Comparison of ENCODE assay signal across 30 mouse cellular contexts in the genomic region with DNA sequence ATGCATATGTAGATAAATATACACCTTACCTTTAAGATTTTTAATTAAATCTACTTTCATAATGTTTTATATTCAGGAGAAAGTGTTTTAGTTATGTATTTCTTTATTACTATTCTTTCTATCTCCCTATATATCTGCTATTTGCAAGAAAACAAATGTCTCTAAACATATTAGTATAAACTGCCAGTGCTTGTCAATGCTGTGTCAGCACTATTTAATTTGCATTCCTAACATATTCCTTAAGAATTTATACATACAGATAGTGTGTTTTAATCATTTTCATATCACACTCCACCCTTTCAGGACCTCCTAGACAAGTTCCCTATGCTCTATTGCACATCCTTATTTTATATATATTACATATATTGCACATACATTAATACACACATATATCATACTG. TPM values are rescaled to one million over a fixed set of nuclear protein-coding genes. Genes with fewer than 3 reads are reported as not detected.
DNase-seq lines count a peak whose midpoint lies in the region; ATAC-seq and TF ChIP-seq lines count a peak whose summit lies in the region.
"Had no signal": no experiment of that assay in that cellular context is flagged by ENCODE, and none has a peak within 500 bp of the region (broad histone marks: within the 10 kb centered on the region; RNA-seq: fewer than 3 reads in every experiment).

No protein-coding gene starts in this region.

- H3K36me3 ChIP-seq in CH12.LX (replicated peaks in 1 of 2; ENCODE audit: control insufficient read depth in 1 of 2, insufficient read depth in 1 of 2, low read length in 1 of 2) (no peaks in the 10 kb centered on the region), MEL (ENCODE audit: control insufficient read depth in 1 of 2, insufficient read depth in 2 of 2, low read length in 2 of 2) (peaks cover 0 to 2% of the 10 kb centered on the region in 2 experiments; a peak in 1 of 4 replicates)
- no peaks in the 10 kb centered on the region for H3K36me3 ChIP-seq in liver, embryonic 13.5 days
- no peaks in the 10 kb centered on the region for H3K36me3 ChIP-seq in liver, postnatal 0 days (replicated peaks; ENCODE audit: insufficient read depth, low read length)
- no peaks in the 10 kb centered on the region for H3K36me3 ChIP-seq in limb, embryonic 10.5 days
- H3K36me3 ChIP-seq: embryonic facial prominence, embryonic 12.5 days; embryonic facial prominence, embryonic 15.5 days; heart, embryonic 12.5 days; heart, embryonic 15.5 days; hindbrain, embryonic 10.5 days; hindbrain, embryonic 13.5 days had no signal

- H3K4me1 ChIP-seq in CH12.LX (ENCODE audit: control insufficient read depth in 1 of 2, insufficient read depth in 2 of 2), result peaks cover 3 to 6% of the 10 kb centered on the region in 2 experiments; a peak in 3 of 4 replicates
- H3K4me1 ChIP-seq in MEL (ENCODE audit: control insufficient read depth in 1 of 2, insufficient read depth in 2 of 2, low read length in 2 of 2), result peaks cover 0 to 3% of the 10 kb centered on the region in 2 experiments; a peak in 1 of 4 replicates
- H3K4me1 ChIP-seq in liver, embryonic 13.5 days (replicated peaks), result 0 out of 2 replicates have a peak, but pooled peaks cover 7% of the 10 kb centered on the region
- H3K4me1 ChIP-seq in liver, postnatal 0 days (ENCODE audit: insufficient read depth), result peaks cover 11% of the 10 kb centered on the region
- no peaks in the 10 kb centered on the region for H3K4me1 ChIP-seq in limb, embryonic 10.5 days
- H3K4me1 ChIP-seq: embryonic facial prominence, embryonic 12.5 days; embryonic facial prominence, embryonic 15.5 days; hindbrain, embryonic 10.5 days; hindbrain, embryonic 13.5 days had no signal

- H3K79me2 ChIP-seq in CH12.LX (replicated peaks; ENCODE audit: control insufficient read depth, extremely low read depth, insufficient read depth, poor library complexity, severe bottlenecking), result no peaks in the 10 kb centered on the region
- no peaks in the 10 kb centered on the region for H3K79me2 ChIP-seq in MEL (ENCODE audit: control insufficient read depth, insufficient read depth, low read length, poor library complexity)

- TF ChIP-seq RAD21 in CH12.LX (IDR thresholded peaks at IDR 0.05; ENCODE audit: low read depth, low read length), result no peak
- no peak for TF ChIP-seq RAD21 in MEL (IDR thresholded peaks at IDR 0.05; ENCODE audit: low read depth, low read length)

- H3K27me3 ChIP-seq in CH12.LX (replicated peaks), result no peaks in the 10 kb centered on the region
- H3K27me3 ChIP-seq in MEL (ENCODE audit: control insufficient read depth in 1 of 2, insufficient read depth in 2 of 2, low read length in 2 of 2), result no peaks in the 10 kb centered on the region
- no peaks in the 10 kb centered on the region for H3K27me3 ChIP-seq in liver, embryonic 13.5 days
- no peaks in the 10 kb centered on the region for H3K27me3 ChIP-seq in liver, postnatal 0 days (ENCODE audit: insufficient read depth, low read length)
- no peaks in the 10 kb centered on the region for H3K27me3 ChIP-seq in limb, embryonic 10.5 days (ENCODE audit: low read depth, poor library complexity, severe bottlenecking)
- H3K27me3 ChIP-seq: embryonic facial prominence, embryonic 12.5 days; embryonic facial prominence, embryonic 15.5 days; heart, embryonic 12.5 days; heart, embryonic 15.5 days; hindbrain, embryonic 13.5 days had no signal

- H3K9ac ChIP-seq in CH12.LX (ENCODE audit: insufficient read depth, low read depth) (no peak overlapping the region), MEL (ENCODE audit: control insufficient read depth, low read depth, low read length, poor library complexity, severe bottlenecking) (no peak overlapping the region)
- no peak overlapping the region for H3K9ac ChIP-seq in liver, embryonic 13.5 days
- 0 out of 2 replicates have a peak overlapping the region, but pooled peaks have one; percentile 6 for H3K9ac ChIP-seq in liver, postnatal 0 days (replicated peaks)
- H3K9ac ChIP-seq: embryonic facial prominence, embryonic 12.5 days; embryonic facial prominence, embryonic 15.5 days; forebrain, postnatal 0 days; heart, embryonic 12.5 days; heart, embryonic 15.5 days; hindbrain, embryonic 13.5 days had no signal

- TF ChIP-seq POLR2A in CH12.LX (IDR thresholded peaks at IDR 0.05; ENCODE audit: low read depth, low read length) (no peak), MEL (IDR thresholded peaks at IDR 0.05; ENCODE audit: control insufficient read depth in 1 of 2, insufficient read depth in 1 of 2, low read depth in 1 of 2, low read length in 2 of 2, poor library complexity in 1 of 2) (no peak)

- ATAC-seq in liver, embryonic 13.5 days (ENCODE audit: low read depth), result no peak
- ATAC-seq in liver, postnatal 0 days, result no peak
- ATAC-seq: forebrain, embryonic 14.5 days; forebrain, postnatal 0 days; hindbrain, postnatal 0 days; Patski had no signal

- TF ChIP-seq EP300 in CH12.LX (IDR thresholded peaks at IDR 0.05; ENCODE audit: low read length), result no peak
- no peak for TF ChIP-seq EP300 in MEL (IDR thresholded peaks at IDR 0.05; ENCODE audit: low read depth in 1 of 2, low read length in 2 of 2)
- TF ChIP-seq EP300 in liver, postnatal 0 days (IDR thresholded peaks at IDR 0.05; ENCODE audit: low read depth), result no peak

- in situ Hi-C loops in CH12.LX (cut with MboI; ENCODE audit: low pct_ligation_motif_present, low pct_unique_long_range_greater_than_20kb, low sequenced_read_pairs), result loop anchor here (10.0 to 25.0 kb wide), 2 partner anchors 138 to 315 kb away; partner anchors contain the start of genes Rabepk and Traf1

- H3K4me3 ChIP-seq in CH12.LX (replicated peaks in 1 of 3; ENCODE audit: low read depth in 2 of 3, low read length in 2 of 3, poor library complexity in 1 of 3) (no peak overlapping the region), MEL (ENCODE audit: control insufficient read depth in 1 of 2, insufficient read depth in 1 of 2, low read depth in 2 of 2, low read length in 2 of 2) (no peak overlapping the region)
- H3K4me3 ChIP-seq in liver, embryonic 13.5 days (replicated peaks), result no peak overlapping the region
- no peak overlapping the region for H3K4me3 ChIP-seq in liver, postnatal 0 days (ENCODE audit: low read depth, low read length)
- H3K4me3 ChIP-seq in limb, embryonic 10.5 days, result no peak overlapping the region
- H3K4me3 ChIP-seq: embryonic facial prominence, embryonic 12.5 days; embryonic facial prominence, embryonic 15.5 days; gastrocnemius, adult 2 months; heart, embryonic 12.5 days; heart, embryonic 15.5 days; hindbrain, embryonic 10.5 days; hindbrain, embryonic 13.5 days had no signal

- no peak overlapping the region for H3K4me2 ChIP-seq in CH12.LX (ENCODE audit: insufficient read depth, low read depth, poor library complexity, severe bottlenecking)
- no peak overlapping the region for H3K4me2 ChIP-seq in liver, embryonic 13.5 days
- H3K4me2 ChIP-seq in liver, postnatal 0 days (ENCODE audit: low read depth, low read length), result no peak overlapping the region
- H3K4me2 ChIP-seq: embryonic facial prominence, embryonic 12.5 days; embryonic facial prominence, embryonic 15.5 days; heart, embryonic 12.5 days; heart, embryonic 15.5 days; hindbrain, embryonic 13.5 days had no signal

- dilution Hi-C loops in CH12.LX (cut with MboI; ENCODE audit: extremely low pct_ligation_motif_present, extremely low pct_unique_long_range_greater_than_20kb, low sequenced_read_pairs), result no loop called here

- no peak for TF ChIP-seq CTCF in CH12.LX (conservative IDR thresholded peaks at IDR 0.05 in 1 of 2, IDR thresholded peaks at IDR 0.05 in 1 of 2; ENCODE audit: low read depth in 2 of 2, low read length in 2 of 2)
- no peak for TF ChIP-seq CTCF in MEL (IDR thresholded peaks at IDR 0.05 in 2 of 3, conservative IDR thresholded peaks at IDR 0.05 in 1 of 3; ENCODE audit: control insufficient read depth in 1 of 3, insufficient read depth in 1 of 3, low read depth in 2 of 3, low read length in 3 of 3, poor library complexity in 1 of 3, severe bottlenecking in 1 of 3)
- no peak for TF ChIP-seq CTCF in liver, postnatal 0 days (IDR thresholded peaks at IDR 0.05; ENCODE audit: low read depth)

- H3K9me3 ChIP-seq in CH12.LX (replicated peaks; ENCODE audit: low read length), result peaks cover 3% of the 10 kb centered on the region
- H3K9me3 ChIP-seq in MEL (replicated peaks; ENCODE audit: insufficient read depth, low read length), result no peaks in the 10 kb centered on the region
- no peaks in the 10 kb centered on the region for H3K9me3 ChIP-seq in liver, embryonic 13.5 days (replicated peaks)
- no peaks in the 10 kb centered on the region for H3K9me3 ChIP-seq in liver, postnatal 0 days (ENCODE audit: low read length)
- no peaks in the 10 kb centered on the region for H3K9me3 ChIP-seq in limb, embryonic 10.5 days (replicated peaks)
- H3K9me3 ChIP-seq: embryonic facial prominence, embryonic 12.5 days; embryonic facial prominence, embryonic 15.5 days; heart, embryonic 12.5 days; heart, embryonic 15.5 days; hindbrain, embryonic 10.5 days; hindbrain, embryonic 13.5 days had no signal

- H3K27ac ChIP-seq in CH12.LX (ENCODE audit: insufficient read depth, low read depth) (no peak overlapping the region), MEL (ENCODE audit: control insufficient read depth, low read depth, low read length) (no peak overlapping the region)
- H3K27ac ChIP-seq in liver, embryonic 13.5 days, result peak overlapping the region; percentile 58
- peak overlapping the region; percentile 78 for H3K27ac ChIP-seq in liver, postnatal 0 days (ENCODE audit: low read depth)
- no peak overlapping the region for H3K27ac ChIP-seq in limb, embryonic 10.5 days
- H3K27ac ChIP-seq: embryonic facial prominence, embryonic 12.5 days; embryonic facial prominence, embryonic 15.5 days; gastrocnemius, adult 2 months; heart, embryonic 15.5 days; hindbrain, embryonic 10.5 days; hindbrain, embryonic 13.5 days; hindbrain, postnatal 0 days had no signal

- no peak for DNase-seq in CH12.LX (ENCODE audit: extremely low read depth)
- DNase-seq in MEL (ENCODE audit: low read depth, low spot score), result no peak
- DNase-seq in liver, embryonic 13.5 days, result no peak
- no peak for DNase-seq in liver, postnatal 0 days
- no peak for DNase-seq in adrenal gland, adult 8-10 months
- no peak for DNase-seq in limb, embryonic 10.5 days (ENCODE audit: low spot score)
- no peak for DNase-seq in urinary bladder, postnatal 14 days (ENCODE audit: low spot score)
- DNase-seq: adrenal gland, postnatal 14 days; B cell, adult 2 months; cerebellum, adult 11 months; cerebellum, adult 2 months; cerebellum, adult 9-11 months; cerebellum, postnatal 25 days; forebrain, postnatal 0 days; gastrocnemius, adult 2 months; gastrocnemius, postnatal 14 days; heart, adult 11 months; heart, postnatal 10 days; heart, postnatal 36 days had no signal

RNA-seq across cellular contexts. Expression of gene AI182371, which starts 1.4 kb away (rescaled TPM):
- total RNA-seq in CH12.LX (2012; rRNA removed) (0.68 and 0.80 TPM in 2 replicates), CH12.LX (2014; rRNA removed) (0.31 and 0.56 TPM in 2 replicates), MEL (2012; rRNA removed) (0.12 TPM in 1 of 2 replicates, not detected in the other)
- polyA plus RNA-seq in CH12.LX (2012; ENCODE audit: insufficient read length, low read depth) (0.74 and 0.90 TPM in 2 replicates), MEL (2012; ENCODE audit: insufficient read depth in 1 of 2, insufficient read length in 2 of 2, low read depth in 1 of 2, low replicate concordance in 2 of 2, missing spikeins in 1 of 2) (under 1 TPM in 1 of 2 experiments, not detected in 1; 0.40 TPM)
- polyA plus RNA-seq in liver, embryonic 13.5 days (2015; fragmentation: Nextera tagmentation; extraction: Ambion mirVana), result 9.9 and 13.4 TPM in 2 replicates
- 90.6 and 102 TPM in 2 replicates for polyA plus RNA-seq in liver, postnatal 0 days (2015; fragmentation: Nextera tagmentation; extraction: Ambion mirVana)
- total RNA-seq in adrenal gland, adult 8-10 months (2022), result 1 to 10 TPM in 1 of 4 experiments, under 1 TPM in 3; 0.21 to 1.5 (median 0.71) TPM
- polyA plus RNA-seq in limb, embryonic 10.5 days (2016; fragmentation: Nextera tagmentation; extraction: Ambion mirVana), result 0.45 TPM in 1 of 2 replicates, not detected in the other
- total RNA-seq: gastrocnemius, adult 2 months; hindbrain, postnatal 0 days had no signal
- polyA plus RNA-seq: hindbrain, embryonic 13.5 days had no signal

RNA-seq across cellular contexts. Expression of gene Cntrl, which starts 6.5 kb away (rescaled TPM):
- total RNA-seq in CH12.LX (2012; rRNA removed), result 55.6 and 59.1 TPM in 2 replicates
- 64.5 and 66.3 TPM in 2 replicates for total RNA-seq in CH12.LX (2014; rRNA removed)
- polyA plus RNA-seq in CH12.LX (2012; ENCODE audit: insufficient read length, low read depth), result 64.5 and 69.7 TPM in 2 replicates
- total RNA-seq in MEL (2012; rRNA removed), result 16.5 and 17.0 TPM in 2 replicates
- 10 to 100 TPM in 1 of 2 experiments, not detected in 1; 24.0 TPM for polyA plus RNA-seq in MEL (2012; ENCODE audit: insufficient read depth in 1 of 2, insufficient read length in 2 of 2, low read depth in 1 of 2, low replicate concordance in 2 of 2, missing spikeins in 1 of 2)
- 9.8 and 10.0 TPM in 2 replicates for polyA plus RNA-seq in liver, embryonic 13.5 days (2015; fragmentation: Nextera tagmentation; extraction: Ambion mirVana)
- polyA plus RNA-seq in liver, postnatal 0 days (2015; fragmentation: Nextera tagmentation; extraction: Ambion mirVana), result 10.5 and 10.8 TPM in 2 replicates
- total RNA-seq in adrenal gland, adult 8-10 months (2022), result 10 to 100 TPM; 16.4 to 30.7 (median 23.5) TPM
- polyA plus RNA-seq in limb, embryonic 10.5 days (2016; fragmentation: Nextera tagmentation; extraction: Ambion mirVana), result 22.4 and 31.2 TPM in 2 replicates

RNA-seq across cellular contexts. Expression of gene Hc, which starts 41.5 kb away (rescaled TPM):
- 0.92 and 1.2 TPM in 2 replicates for total RNA-seq in CH12.LX (2012; rRNA removed)
- total RNA-seq in CH12.LX (2014; rRNA removed), result 0.72 and 0.74 TPM in 2 replicates
- 0.91 and 1.1 TPM in 2 replicates for polyA plus RNA-seq in CH12.LX (2012; ENCODE audit: insufficient read length, low read depth)
- total RNA-seq in MEL (2012; rRNA removed), result not detected in 2 replicates
- polyA plus RNA-seq in MEL (2012; ENCODE audit: insufficient read depth in 1 of 2, insufficient read length in 2 of 2, low read depth in 1 of 2, low replicate concordance in 2 of 2, missing spikeins in 1 of 2), result not detected
- 17.8 and 26.3 TPM in 2 replicates for polyA plus RNA-seq in liver, embryonic 13.5 days (2015; fragmentation: Nextera tagmentation; extraction: Ambion mirVana)
- polyA plus RNA-seq in liver, postnatal 0 days (2015; fragmentation: Nextera tagmentation; extraction: Ambion mirVana), result 81.0 and 82.7 TPM in 2 replicates
- total RNA-seq in adrenal gland, adult 8-10 months (2022), result under 1 TPM in 3 of 4 experiments, not detected in 1; 0.32 to 0.38 (median 0.35) TPM
- not detected in 2 replicates for polyA plus RNA-seq in limb, embryonic 10.5 days (2016; fragmentation: Nextera tagmentation; extraction: Ambion mirVana)
- total RNA-seq: adrenal gland, adult 18-20 months; common myeloid progenitor, adult 5-6 weeks; gastrocnemius, adult 2 months; gastrocnemius, postnatal 14 days; heart, postnatal 10 days; heart, postnatal 36 days had no signal
- polyA plus RNA-seq: embryonic facial prominence, embryonic 15.5 days; Patski had no signal

Comparison
In these comparisons a context has a peak if more than half of its experiments do, and no peak if none do; other contexts are left out.
1. H3K27ac ChIP-seq: peak in liver, embryonic 13.5 days (single experiment) and liver, postnatal 0 days (single experiment); none in CH12.LX (single experiment), MEL (single experiment) and limb, embryonic 10.5 days (single experiment).
2. Of the 35 proteins assayed by ChIP-seq in both MEL and CH12.LX: peak only in MEL: none; only in CH12.LX: none; in both: MAFK; in neither: 34.